In genomic region chr6:42373669-42374430, GRCm38 (mm10) we compare ENCODE assay signal across 8 mouse cellular contexts. TPM values are rescaled to one million over a fixed set of nuclear protein-coding genes. Genes with fewer than 3 reads are reported as not detected.
DNase-seq lines count a peak whose midpoint lies in the region; ATAC-seq and TF ChIP-seq lines count a peak whose summit lies in the region.

No protein-coding gene starts in this region.

- no peaks in the 10 kb centered on the region for H3K9me3 ChIP-seq in heart, embryonic 13.5 days
- H3K9me3 ChIP-seq in hindbrain, embryonic 14.5 days (ENCODE audit: control insufficient read depth, low read length): no peaks in the 10 kb centered on the region
- no peaks in the 10 kb centered on the region for H3K9me3 ChIP-seq in midbrain, embryonic 12.5 days

- peak overlapping the region; percentile 60 for H3K4me3 ChIP-seq in heart, embryonic 13.5 days
- H3K4me3 ChIP-seq in bone marrow macrophage, adult 2 months (ENCODE audit: insufficient read depth, low read length): peak overlapping the region; percentile 47
- H3K4me3 ChIP-seq in hindbrain, embryonic 14.5 days (replicated peaks; ENCODE audit: low read length): peak overlapping the region; percentile 42
- H3K4me3 ChIP-seq in midbrain, embryonic 12.5 days: peak overlapping the region; percentile 52
- H3K4me3 ChIP-seq in lung, adult 2 months (replicated peaks; ENCODE audit: extremely low read depth, low read depth, low read length): no peak overlapping the region

- peak overlapping the region; percentile 85 for H3K9ac ChIP-seq in heart, embryonic 13.5 days
- H3K9ac ChIP-seq in hindbrain, embryonic 14.5 days: peak overlapping the region; percentile 44; the same call in 1 of the 2 replicates
- no peak overlapping the region for H3K9ac ChIP-seq in midbrain, embryonic 12.5 days (replicated peaks)

- H3K4me1 ChIP-seq in heart, embryonic 13.5 days: peaks cover 72% of the 10 kb centered on the region
- peaks cover 4% of the 10 kb centered on the region; the same call in 1 of the 2 replicates for H3K4me1 ChIP-seq in bone marrow macrophage, adult 2 months (ENCODE audit: control insufficient read depth, insufficient read depth, low read length)
- H3K4me1 ChIP-seq in hindbrain, embryonic 14.5 days (replicated peaks; ENCODE audit: control insufficient read depth, insufficient read depth, low read length): peaks cover 8% of the 10 kb centered on the region
- H3K4me1 ChIP-seq in midbrain, embryonic 12.5 days: peaks cover 21% of the 10 kb centered on the region
- H3K4me1 ChIP-seq in lung, adult 2 months (ENCODE audit: control insufficient read depth, insufficient read depth, low read length): peaks cover 10% of the 10 kb centered on the region

- no peaks in the 10 kb centered on the region for H3K36me3 ChIP-seq in heart, embryonic 13.5 days
- no peaks in the 10 kb centered on the region for H3K36me3 ChIP-seq in hindbrain, embryonic 14.5 days (replicated peaks; ENCODE audit: control insufficient read depth, insufficient read depth)
- no peaks in the 10 kb centered on the region for H3K36me3 ChIP-seq in midbrain, embryonic 12.5 days

- H3K27me3 ChIP-seq in heart, embryonic 13.5 days (replicated peaks): no peaks in the 10 kb centered on the region
- peaks cover 5% of the 10 kb centered on the region; the same call in 1 of the 2 replicates for H3K27me3 ChIP-seq in hindbrain, embryonic 14.5 days (ENCODE audit: control insufficient read depth, insufficient read depth, low read length)
- H3K27me3 ChIP-seq in midbrain, embryonic 12.5 days: peaks cover 55% of the 10 kb centered on the region

- WGBS in heart, embryonic 13.5 days: 49% methylated on average over 6 of the region's 7 CpGs
- WGBS in hindbrain, embryonic 14.5 days: 39% methylated on average over 7 of the region's 7 CpGs
- 47% methylated on average over 6 of the region's 7 CpGs for WGBS in midbrain, embryonic 12.5 days
- 40% methylated on average over 7 of the region's 7 CpGs for WGBS in lung, adult 2 months

- no peak for ATAC-seq in heart, embryonic 13.5 days (ENCODE audit: extremely low read depth, insufficient number of reproducible peaks, low FRiP score, low TSS enrichment)
- ATAC-seq in hindbrain, embryonic 14.5 days (ENCODE audit: low FRiP score): no peak
- 0 out of 2 replicates have a peak, but pooled peaks have one; percentile 13 for ATAC-seq in midbrain, embryonic 12.5 days (ENCODE audit: low FRiP score, low read depth)
- no peak for ATAC-seq in megakaryocyte progenitor cell, adult 5-6 weeks (replicated peaks; ENCODE audit: poor library complexity)

- no peak for TF ChIP-seq POLR2A in bone marrow macrophage, adult 2 months (IDR thresholded peaks at IDR 0.05; ENCODE audit: borderline replicate concordance, low read depth, low read length)
- no peak for TF ChIP-seq POLR2A in lung, adult 2 months (IDR thresholded peaks at IDR 0.05; ENCODE audit: borderline replicate concordance, extremely low read depth, low read depth, low read length)

- no peak for TF ChIP-seq CTCF in bone marrow macrophage, adult 2 months (IDR thresholded peaks at IDR 0.05; ENCODE audit: low read depth, low read length)
- no peak for TF ChIP-seq CTCF in lung, adult 2 months (IDR thresholded peaks at IDR 0.05; ENCODE audit: insufficient read depth, low read length)

- H3K27ac ChIP-seq in heart, embryonic 13.5 days (replicated peaks): peak overlapping the region; percentile 59; the same call in 1 of the 2 replicates
- no peak overlapping the region for H3K27ac ChIP-seq in bone marrow macrophage, adult 2 months (ENCODE audit: insufficient read depth, low read depth, low read length)
- H3K27ac ChIP-seq in hindbrain, embryonic 14.5 days: no peak overlapping the region
- H3K27ac ChIP-seq in midbrain, embryonic 12.5 days (replicated peaks): no peak overlapping the region

- no peak for DNase-seq in heart, postnatal 36 days
- no peak for DNase-seq in hindbrain, embryonic 14.5 days (ENCODE audit: low spot score)
- no peak for DNase-seq in c-Kit-positive CD71-positive TER-119-positive erythroid progenitor cells, embryonic 14.5 days (ENCODE audit: low spot score)
- no peak for DNase-seq in lung, adult 2 months

- H3K4me2 ChIP-seq in heart, embryonic 13.5 days: peak overlapping the region; percentile 90
- peak overlapping the region; percentile 93 for H3K4me2 ChIP-seq in hindbrain, embryonic 14.5 days (replicated peaks)
- H3K4me2 ChIP-seq in midbrain, embryonic 12.5 days (replicated peaks): peak overlapping the region; percentile 96

- intact Hi-C loops in heart, postnatal 36 days (cut with DNase I): loop anchor here (2.0 kb wide), 1 partner anchor 25 kb away; the partner anchor contains the start of gene Zyx

RNA-seq across cellular contexts. Expression of gene Epha1, which starts 0.8 kb away (rescaled TPM):
- polyA plus RNA-seq in heart, embryonic 13.5 days (2015; fragmentation: Nextera tagmentation; extraction: Ambion mirVana): 3.3 and 3.4 TPM in 2 replicates
- total RNA-seq in heart, postnatal 36 days (2021): under 1 TPM; 0.16 to 0.33 TPM
- not detected in 2 replicates for polyA plus RNA-seq in bone marrow macrophage, adult 2 months (2012; ENCODE audit: insufficient read depth, insufficient read length, missing spikeins)
- polyA plus RNA-seq in hindbrain, embryonic 14.5 days (2014; fragmentation: Nextera tagmentation; extraction: Ambion mirVana): 0.16 and 0.24 TPM in 2 replicates
- polyA plus RNA-seq in midbrain, embryonic 12.5 days (2016; fragmentation: Nextera tagmentation; extraction: Ambion mirVana): 0.81 and 1.3 TPM in 2 replicates
- 0.07 TPM in 1 of 2 replicates, not detected in the other for total RNA-seq in megakaryocyte progenitor cell, adult 5-6 weeks (2015)
- not detected in 2 replicates for total RNA-seq in megakaryocyte progenitor cell, adult 5-6 weeks (2017)
- 22.4 and 26.7 TPM in 2 replicates for polyA plus RNA-seq in lung, adult 2 months (2012; rRNA removed)

RNA-seq across cellular contexts. Expression of gene Zyx, which starts 24.4 kb away (rescaled TPM):
- 156 and 173 TPM in 2 replicates for polyA plus RNA-seq in heart, embryonic 13.5 days (2015; fragmentation: Nextera tagmentation; extraction: Ambion mirVana)
- 10 to 100 TPM; 57.9 to 62.6 TPM for total RNA-seq in heart, postnatal 36 days (2021)
- polyA plus RNA-seq in bone marrow macrophage, adult 2 months (2012; ENCODE audit: insufficient read depth, insufficient read length, missing spikeins): 88.7 and 98.6 TPM in 2 replicates
- 56.6 and 60.3 TPM in 2 replicates for polyA plus RNA-seq in hindbrain, embryonic 14.5 days (2014; fragmentation: Nextera tagmentation; extraction: Ambion mirVana)
- polyA plus RNA-seq in midbrain, embryonic 12.5 days (2016; fragmentation: Nextera tagmentation; extraction: Ambion mirVana): 66.7 and 71.5 TPM in 2 replicates
- 75.9 and 83.2 TPM in 2 replicates for total RNA-seq in megakaryocyte progenitor cell, adult 5-6 weeks (2015)
- 18.1 and 22.2 TPM in 2 replicates for total RNA-seq in megakaryocyte progenitor cell, adult 5-6 weeks (2017)
- polyA plus RNA-seq in lung, adult 2 months (2012; rRNA removed): 311 and 352 TPM in 2 replicates

RNA-seq across cellular contexts. Expression of gene Tas2r143, which starts 26.2 kb away (rescaled TPM):
- polyA plus RNA-seq in heart, embryonic 13.5 days (2015; fragmentation: Nextera tagmentation; extraction: Ambion mirVana): not detected in 2 replicates
- not detected for total RNA-seq in heart, postnatal 36 days (2021)
- polyA plus RNA-seq in bone marrow macrophage, adult 2 months (2012; ENCODE audit: insufficient read depth, insufficient read length, missing spikeins): not detected in 2 replicates
- not detected in 2 replicates for polyA plus RNA-seq in hindbrain, embryonic 14.5 days (2014; fragmentation: Nextera tagmentation; extraction: Ambion mirVana)
- polyA plus RNA-seq in midbrain, embryonic 12.5 days (2016; fragmentation: Nextera tagmentation; extraction: Ambion mirVana): not detected in 2 replicates
- total RNA-seq in megakaryocyte progenitor cell, adult 5-6 weeks (2015): not detected in 2 replicates
- total RNA-seq in megakaryocyte progenitor cell, adult 5-6 weeks (2017): 1.1 TPM in 1 of 2 replicates, not detected in the other
- polyA plus RNA-seq in lung, adult 2 months (2012; rRNA removed): 0.63 and 0.92 TPM in 2 replicates

RNA-seq across cellular contexts. Expression of gene Tas2r135, which starts 31.4 kb away (rescaled TPM):
- not detected in 2 replicates for polyA plus RNA-seq in heart, embryonic 13.5 days (2015; fragmentation: Nextera tagmentation; extraction: Ambion mirVana)
- under 1 TPM in 1 of 2 experiments, not detected in 1; 0.24 TPM for total RNA-seq in heart, postnatal 36 days (2021)
- polyA plus RNA-seq in bone marrow macrophage, adult 2 months (2012; ENCODE audit: insufficient read depth, insufficient read length, missing spikeins): not detected in 2 replicates
- not detected in 2 replicates for polyA plus RNA-seq in hindbrain, embryonic 14.5 days (2014; fragmentation: Nextera tagmentation; extraction: Ambion mirVana)
- not detected in 2 replicates for polyA plus RNA-seq in midbrain, embryonic 12.5 days (2016; fragmentation: Nextera tagmentation; extraction: Ambion mirVana)
- not detected in 2 replicates for total RNA-seq in megakaryocyte progenitor cell, adult 5-6 weeks (2015)
- total RNA-seq in megakaryocyte progenitor cell, adult 5-6 weeks (2017): not detected in 2 replicates
- polyA plus RNA-seq in lung, adult 2 months (2012; rRNA removed): 0.50 TPM in 1 of 2 replicates, not detected in the other

RNA-seq across cellular contexts. Expression of gene Fam131b, which starts 49.4 kb away (rescaled TPM):
- 0.17 TPM in 2 replicates for polyA plus RNA-seq in heart, embryonic 13.5 days (2015; fragmentation: Nextera tagmentation; extraction: Ambion mirVana)
- total RNA-seq in heart, postnatal 36 days (2021): under 1 TPM; 0.54 to 0.89 TPM
- polyA plus RNA-seq in bone marrow macrophage, adult 2 months (2012; ENCODE audit: insufficient read depth, insufficient read length, missing spikeins): not detected in 2 replicates
- 7.2 and 7.9 TPM in 2 replicates for polyA plus RNA-seq in hindbrain, embryonic 14.5 days (2014; fragmentation: Nextera tagmentation; extraction: Ambion mirVana)
- polyA plus RNA-seq in midbrain, embryonic 12.5 days (2016; fragmentation: Nextera tagmentation; extraction: Ambion mirVana): 4.2 and 4.9 TPM in 2 replicates
- total RNA-seq in megakaryocyte progenitor cell, adult 5-6 weeks (2015): not detected in 2 replicates
- not detected in 2 replicates for total RNA-seq in megakaryocyte progenitor cell, adult 5-6 weeks (2017)
- 0.42 and 0.45 TPM in 2 replicates for polyA plus RNA-seq in lung, adult 2 months (2012; rRNA removed)
